25 mouse cellular contexts compared by ENCODE assay signal in genomic region chr7:66741008-66741407, GRCm38 (mm10). TPM values are rescaled to one million over a fixed set of nuclear protein-coding genes. Genes with fewer than 3 reads are reported as not detected.
DNase-seq lines count a peak whose midpoint lies in the region; ATAC-seq and TF ChIP-seq lines count a peak whose summit lies in the region.
"Had no signal": no experiment of that assay in that cellular context is flagged by ENCODE, and none has a peak within 500 bp of the region (broad histone marks: within the 10 kb centered on the region; RNA-seq: fewer than 3 reads in every experiment).

No protein-coding gene starts in this region.

- no peak for ATAC-seq in midbrain, postnatal 0 days (ENCODE audit: low FRiP score)
- no peak for ATAC-seq in midbrain, embryonic 15.5 days (replicated peaks)
- no peak for ATAC-seq in forebrain, postnatal 0 days
- ATAC-seq: activated CD4-positive, CD25-positive, alpha-beta regulatory T cell, adult 4 months; forebrain, embryonic 16.5 days; intestine, embryonic 16.5 days; Patski had no signal

- no peak overlapping the region for H3K4me3 ChIP-seq in heart, embryonic 10.5 days
- no peak overlapping the region for H3K4me3 ChIP-seq in midbrain, postnatal 0 days (ENCODE audit: low read depth, low read length)
- H3K4me3 ChIP-seq in midbrain, embryonic 15.5 days: no peak overlapping the region
- H3K4me3 ChIP-seq in forebrain, postnatal 0 days (ENCODE audit: low read depth, low read length): no peak overlapping the region
- H3K4me3 ChIP-seq: embryonic facial prominence, embryonic 12.5 days; forebrain, embryonic 12.5 days; heart, embryonic 15.5 days; hindbrain, embryonic 13.5 days had no signal

- no peak for TF ChIP-seq CTCF in midbrain, postnatal 0 days (IDR thresholded peaks at IDR 0.05)
- no peak for TF ChIP-seq CTCF in forebrain, postnatal 0 days (IDR thresholded peaks at IDR 0.05; ENCODE audit: low read depth)

- peak overlapping the region; percentile 19; the same call in 1 of the 2 replicates for H3K27ac ChIP-seq in heart, embryonic 10.5 days
- H3K27ac ChIP-seq in midbrain, postnatal 0 days (ENCODE audit: low read depth, low read length): no peak overlapping the region
- H3K27ac ChIP-seq in midbrain, embryonic 15.5 days: no peak overlapping the region
- H3K27ac ChIP-seq in forebrain, postnatal 0 days (ENCODE audit: low read depth, low read length): no peak overlapping the region
- H3K27ac ChIP-seq: embryonic facial prominence, embryonic 12.5 days; forebrain, embryonic 12.5 days; heart, embryonic 15.5 days; hindbrain, embryonic 13.5 days had no signal

- no peaks in the 10 kb centered on the region for H3K36me3 ChIP-seq in heart, embryonic 10.5 days
- H3K36me3 ChIP-seq in midbrain, postnatal 0 days (ENCODE audit: insufficient read depth, low read length): no peaks in the 10 kb centered on the region
- H3K36me3 ChIP-seq in midbrain, embryonic 15.5 days (replicated peaks): no peaks in the 10 kb centered on the region
- H3K36me3 ChIP-seq in forebrain, postnatal 0 days (ENCODE audit: insufficient read depth): no peaks in the 10 kb centered on the region
- H3K36me3 ChIP-seq: embryonic facial prominence, embryonic 12.5 days; forebrain, embryonic 12.5 days; heart, embryonic 15.5 days; hindbrain, embryonic 13.5 days had no signal

- WGBS in heart, embryonic 10.5 days: 69% methylated on average over 5 of the region's 5 CpGs
- 73% methylated on average over 5 of the region's 5 CpGs for WGBS in midbrain, postnatal 0 days
- 80% methylated on average over 5 of the region's 5 CpGs for WGBS in midbrain, embryonic 15.5 days
- WGBS in forebrain, postnatal 0 days: 75% methylated on average over 5 of the region's 5 CpGs

- no peak overlapping the region for H3K4me2 ChIP-seq in midbrain, postnatal 0 days (ENCODE audit: low read depth, low read length, poor library complexity, severe bottlenecking)
- H3K4me2 ChIP-seq in midbrain, embryonic 15.5 days: no peak overlapping the region
- H3K4me2 ChIP-seq in forebrain, postnatal 0 days (ENCODE audit: low read depth): no peak overlapping the region
- H3K4me2 ChIP-seq: embryonic facial prominence, embryonic 12.5 days; forebrain, embryonic 12.5 days; heart, embryonic 11.5 days; heart, embryonic 15.5 days; hindbrain, embryonic 13.5 days had no signal

- H3K9ac ChIP-seq in midbrain, postnatal 0 days (replicated peaks; ENCODE audit: low read length, poor library complexity, severe bottlenecking): no peak overlapping the region
- H3K9ac ChIP-seq in midbrain, embryonic 15.5 days: no peak overlapping the region
- no peak overlapping the region for H3K9ac ChIP-seq in forebrain, postnatal 0 days
- H3K9ac ChIP-seq: embryonic facial prominence, embryonic 12.5 days; forebrain, embryonic 12.5 days; heart, embryonic 15.5 days; hindbrain, embryonic 13.5 days had no signal

- H3K9me3 ChIP-seq in heart, embryonic 10.5 days: no peaks in the 10 kb centered on the region
- no peaks in the 10 kb centered on the region for H3K9me3 ChIP-seq in midbrain, postnatal 0 days (ENCODE audit: low read length)
- no peaks in the 10 kb centered on the region for H3K9me3 ChIP-seq in midbrain, embryonic 15.5 days
- no peaks in the 10 kb centered on the region for H3K9me3 ChIP-seq in forebrain, postnatal 0 days (ENCODE audit: low read length)
- H3K9me3 ChIP-seq: embryonic facial prominence, embryonic 12.5 days; forebrain, embryonic 12.5 days; heart, embryonic 15.5 days; hindbrain, embryonic 13.5 days had no signal

- H3K27me3 ChIP-seq in heart, embryonic 10.5 days (ENCODE audit: insufficient read depth, poor library complexity, severe bottlenecking): no peaks in the 10 kb centered on the region
- no peaks in the 10 kb centered on the region for H3K27me3 ChIP-seq in midbrain, postnatal 0 days (ENCODE audit: insufficient read depth, low read length)
- H3K27me3 ChIP-seq in midbrain, embryonic 15.5 days (replicated peaks): no peaks in the 10 kb centered on the region
- no peaks in the 10 kb centered on the region for H3K27me3 ChIP-seq in forebrain, postnatal 0 days (ENCODE audit: insufficient read depth, low read length)
- H3K27me3 ChIP-seq: embryonic facial prominence, embryonic 12.5 days; forebrain, embryonic 12.5 days; heart, embryonic 15.5 days; hindbrain, embryonic 13.5 days; Patski had no signal

- DNase-seq in adrenal gland, postnatal 10 days: peak; percentile 41
- DNase-seq in adrenal gland, postnatal 14 days: no peak
- DNase-seq in heart, embryonic 10.5 days (ENCODE audit: low spot score): peak; percentile 45
- DNase-seq in heart, adult 18-20 months: no peak
- peak; percentile 30 for DNase-seq in midbrain, postnatal 0 days (ENCODE audit: low spot score)
- no peak for DNase-seq in forebrain, postnatal 0 days
- DNase-seq: adrenal gland, adult 2 months; cerebellum, adult 11 months; cerebellum, adult 8-10 months; embryo, embryonic 11 days; gastrocnemius, postnatal 25 days; heart, adult 11 months; heart, postnatal 14 days had no signal

- H3K4me1 ChIP-seq in heart, embryonic 10.5 days: peaks cover 26% of the 10 kb centered on the region
- H3K4me1 ChIP-seq in midbrain, postnatal 0 days (ENCODE audit: insufficient read depth, low read length): no peaks in the 10 kb centered on the region
- H3K4me1 ChIP-seq in midbrain, embryonic 15.5 days: no peaks in the 10 kb centered on the region
- no peaks in the 10 kb centered on the region for H3K4me1 ChIP-seq in forebrain, postnatal 0 days (ENCODE audit: insufficient read depth)
- H3K4me1 ChIP-seq: embryonic facial prominence, embryonic 12.5 days; forebrain, embryonic 12.5 days; hindbrain, embryonic 13.5 days had no signal

RNA-seq across cellular contexts. Expression of gene Cers3, which starts 2.3 kb away (rescaled TPM):
- under 1 TPM in 1 of 2 experiments, not detected in 1; 0.12 TPM for total RNA-seq in adrenal gland, postnatal 10 days (2021)
- total RNA-seq in adrenal gland, postnatal 14 days (2021): 0.11 and 0.15 TPM in 2 replicates
- 0.86 and 0.92 TPM in 2 replicates for polyA plus RNA-seq in heart, embryonic 10.5 days (2016; fragmentation: Nextera tagmentation; extraction: Ambion mirVana)
- total RNA-seq in heart, adult 18-20 months (2021): under 1 TPM in 1 of 2 experiments, not detected in 1; 0.15 TPM
- total RNA-seq in midbrain, postnatal 0 days (2014; rRNA removed): 1.3 and 1.4 TPM in 2 replicates
- 0.32 and 0.70 TPM in 2 replicates for polyA plus RNA-seq in midbrain, postnatal 0 days (2015; fragmentation: Nextera tagmentation; extraction: Ambion mirVana)
- 0.46 and 0.50 TPM in 2 replicates for polyA plus RNA-seq in midbrain, embryonic 15.5 days (2015; fragmentation: Nextera tagmentation; extraction: Ambion mirVana)
- 0.81 and 1.3 TPM in 2 replicates for total RNA-seq in forebrain, postnatal 0 days (2014; rRNA removed)
- 0.69 and 0.77 TPM in 2 replicates for polyA plus RNA-seq in forebrain, postnatal 0 days (2015; fragmentation: Nextera tagmentation; extraction: Ambion mirVana)
- total RNA-seq: common myeloid progenitor, adult 5-6 weeks; gastrocnemius, postnatal 25 days; hematopoietic stem cell, adult 5-6 weeks had no signal
- polyA plus RNA-seq: activated CD4-positive, CD25-positive, alpha-beta regulatory T cell, adult 4 months had no signal

RNA-seq across cellular contexts. Expression of gene Lins1, which starts 51.3 kb away (rescaled TPM):
- total RNA-seq in adrenal gland, postnatal 10 days (2021): 1 to 10 TPM; 7.1 to 7.3 TPM
- 7.8 and 9.5 TPM in 2 replicates for total RNA-seq in adrenal gland, postnatal 14 days (2021)
- 11.3 and 15.6 TPM in 2 replicates for polyA plus RNA-seq in heart, embryonic 10.5 days (2016; fragmentation: Nextera tagmentation; extraction: Ambion mirVana)
- total RNA-seq in heart, adult 18-20 months (2021): 1 to 10 TPM; 2.5 to 3.9 TPM
- total RNA-seq in midbrain, postnatal 0 days (2014; rRNA removed): 12.9 and 19.6 TPM in 2 replicates
- polyA plus RNA-seq in midbrain, postnatal 0 days (2015; fragmentation: Nextera tagmentation; extraction: Ambion mirVana): 16.5 and 17.9 TPM in 2 replicates
- polyA plus RNA-seq in midbrain, embryonic 15.5 days (2015; fragmentation: Nextera tagmentation; extraction: Ambion mirVana): 18.2 and 22.1 TPM in 2 replicates
- 24.9 and 33.7 TPM in 2 replicates for total RNA-seq in forebrain, postnatal 0 days (2014; rRNA removed)
- polyA plus RNA-seq in forebrain, postnatal 0 days (2015; fragmentation: Nextera tagmentation; extraction: Ambion mirVana): 20.1 and 21.9 TPM in 2 replicates

RNA-seq across cellular contexts. Expression of gene Asb7, which starts 51.6 kb away (rescaled TPM):
- 10 to 100 TPM; 18.6 to 19.8 TPM for total RNA-seq in adrenal gland, postnatal 10 days (2021)
- total RNA-seq in adrenal gland, postnatal 14 days (2021): 15.2 and 15.3 TPM in 2 replicates
- polyA plus RNA-seq in heart, embryonic 10.5 days (2016; fragmentation: Nextera tagmentation; extraction: Ambion mirVana): 12.1 and 13.2 TPM in 2 replicates
- 1 to 10 TPM; 5.7 to 6.2 TPM for total RNA-seq in heart, adult 18-20 months (2021)
- 17.5 and 22.5 TPM in 2 replicates for total RNA-seq in midbrain, postnatal 0 days (2014; rRNA removed)
- polyA plus RNA-seq in midbrain, postnatal 0 days (2015; fragmentation: Nextera tagmentation; extraction: Ambion mirVana): 9.9 and 11.1 TPM in 2 replicates
- polyA plus RNA-seq in midbrain, embryonic 15.5 days (2015; fragmentation: Nextera tagmentation; extraction: Ambion mirVana): 17.6 and 17.8 TPM in 2 replicates
- total RNA-seq in forebrain, postnatal 0 days (2014; rRNA removed): 19.1 and 29.9 TPM in 2 replicates
- 10.2 and 12.3 TPM in 2 replicates for polyA plus RNA-seq in forebrain, postnatal 0 days (2015; fragmentation: Nextera tagmentation; extraction: Ambion mirVana)

Comparison
In these comparisons a context has a peak if more than half of its experiments do, and no peak if none do; other contexts are left out.
1. DNase-seq: peak in adrenal gland, postnatal 10 days (single experiment), heart, embryonic 10.5 days (single experiment) and midbrain, postnatal 0 days (single experiment); none in adrenal gland, postnatal 14 days (single experiment), heart, adult 18-20 months (0 of 2) and forebrain, postnatal 0 days (single experiment).